Mouse (Mus musculus) myocyte (in vitro differentiated cells): Measurements from ENCODE around the gene Piwil1.

Experiments used
- CEBPB ChIP-seq: IDR thresholded peaks from 2 replicates; pipeline ENCODE4 v1.6.1; 2011; ENCODE audit warnings: mild to moderate bottlenecking, moderate library complexity; ENCODE audit not compliant: poor library complexity, insufficient read depth, severe bottlenecking
- E2F4 ChIP-seq: IDR thresholded peaks from one replicate; pipeline ENCODE4 v1.6.1; 2011; ENCODE audit warnings: mild to moderate bottlenecking, control low read depth, moderate library complexity; ENCODE audit not compliant: insufficient read depth
- MAX ChIP-seq: IDR thresholded peaks from one replicate; pipeline ENCODE4 v1.6.1; 2011; ENCODE audit warnings: low read depth, mild to moderate bottlenecking, control low read depth
- MYOD1 ChIP-seq, 3 experiments: IDR thresholded peaks; one replicate each; pipeline ENCODE4 v1.6.1; 2011; ENCODE audit warnings: control low read depth in 2 of 3, low read depth in 2 of 3, mild to moderate bottlenecking in 2 of 3, moderate library complexity in 1 of 3; ENCODE audit not compliant: insufficient read length in 2 of 3, control insufficient read depth in 1 of 3
- POLR2A ChIP-seq: IDR thresholded peaks from one replicate; pipeline ENCODE4 v1.6.1; 2011; ENCODE audit warnings: low read depth, mild to moderate bottlenecking, control low read depth, moderate library complexity; ENCODE audit not compliant: insufficient read length
- POLR2AphosphoS2 ChIP-seq: IDR thresholded peaks from one replicate; pipeline ENCODE4 v1.6.1; 2011; ENCODE audit warnings: low read depth, control low read depth; ENCODE audit not compliant: insufficient read length
- REST ChIP-seq: IDR thresholded peaks from one replicate; pipeline ENCODE4 v1.6.1; 2011; ENCODE audit warnings: mild to moderate bottlenecking, control low read depth, moderate library complexity; ENCODE audit not compliant: insufficient read depth, insufficient read length
- TCF12 ChIP-seq: IDR thresholded peaks from one replicate; pipeline ENCODE4 v1.6.1; 2011; ENCODE audit warnings: mild to moderate bottlenecking, control low read depth; ENCODE audit not compliant: poor library complexity, insufficient read depth, severe bottlenecking
- TCF3 ChIP-seq: IDR thresholded peaks from one replicate; pipeline ENCODE4 v1.6.1; 2011; ENCODE audit warnings: low read depth, control low read depth; ENCODE audit not compliant: insufficient read length
- USF1 ChIP-seq: IDR thresholded peaks from one replicate; pipeline ENCODE4 v1.6.1; 2011; ENCODE audit warnings: low read depth, mild to moderate bottlenecking, control low read depth, moderate library complexity

DNA sequence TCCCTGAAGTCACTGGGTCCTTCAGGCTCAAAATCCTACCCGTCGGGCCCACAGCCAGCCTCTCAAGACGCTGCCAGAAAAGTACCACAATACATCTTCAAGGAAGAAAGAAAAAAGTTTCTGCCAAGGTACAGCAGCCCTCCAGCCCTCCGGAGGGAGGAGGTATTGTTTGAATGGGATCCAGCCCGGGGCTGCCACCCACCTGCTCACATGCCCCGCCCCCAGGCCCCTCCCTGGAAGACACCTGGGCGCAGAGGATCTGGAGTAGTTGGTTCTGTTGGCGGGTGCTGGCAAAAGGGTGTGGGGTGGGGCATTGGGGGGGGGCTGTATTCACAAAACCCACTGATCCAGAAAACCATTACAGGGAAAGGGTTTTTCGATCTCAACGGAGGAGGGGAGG, 18.1 kb upstream of the Piwil1 start:
- no peak for TF ChIP-seq POLR2A
- no peak for TF ChIP-seq USF1
- TF ChIP-seq MYOD1 (IDR thresholded peaks at IDR 0.05; ENCODE audit: control insufficient read depth in 1 of 3, insufficient read length in 2 of 3, low read depth in 2 of 3), result no peak
- TF ChIP-seq TCF3, result no peak
- no peak for TF ChIP-seq TCF12
- TF ChIP-seq REST, result no peak
- TF ChIP-seq CEBPB, result no peak
- no peak for TF ChIP-seq E2F4
- TF ChIP-seq POLR2AphosphoS2, result no peak
- no peak for TF ChIP-seq MAX
